Mouse (Mus musculus) E14TG2a.4 (cell line): Measurements from ENCODE around the gene Rab8b.

Experiments
- CTCF ChIP-seq: conservative IDR thresholded peaks from 2 replicates; pipeline ENCODE4 v1.5.1; 2014; ENCODE audit warnings: low read length
- NANOG ChIP-seq: IDR thresholded peaks from 2 replicates; pipeline ENCODE4 v1.6.1; 2014; ENCODE audit warnings: borderline replicate concordance, low read length, mixed read lengths
- POU5F1 ChIP-seq: IDR thresholded peaks from 2 replicates; pipeline ENCODE4 v1.6.1; 2014; ENCODE audit warnings: low read length, borderline replicate concordance

DNA sequence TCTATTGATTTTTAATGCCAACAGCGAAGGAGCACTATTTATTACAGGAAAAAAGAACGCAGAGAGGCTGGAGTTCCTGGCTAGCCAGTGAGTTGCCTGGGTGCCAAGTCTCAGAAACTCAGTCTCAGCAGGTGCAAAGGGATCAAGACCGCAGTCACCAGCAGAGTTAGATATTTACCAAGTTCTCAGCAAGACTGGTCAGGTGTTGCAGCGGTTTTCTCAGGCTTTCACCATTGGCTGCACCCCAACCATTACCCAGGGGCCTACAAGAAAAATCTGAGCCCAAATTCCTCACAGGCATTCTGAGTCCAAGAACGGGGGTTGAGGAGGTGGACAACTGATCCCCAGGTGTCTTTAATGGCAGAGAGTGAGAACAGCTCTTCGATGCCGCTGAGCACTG lies 85.6 kb downstream of the Rab8b start:
- no peak for TF ChIP-seq CTCF
- TF ChIP-seq POU5F1 = no peak
- no peak for TF ChIP-seq NANOG
